Mouse (Mus musculus) cerebral cortex, adult 2 months (tissue): ENCODE measurements around the gene Cenpu.

Source experiments
- WGBS: fragments of 180-500 bp; shearing (Covaris S2); methylation state at CpG from one replicate; pipeline ENCODE4 v1.1.7; 2018; 5-methylcytosine and 5-hydroxymethylcytosine counted together

Cenpu gene

DNA sequence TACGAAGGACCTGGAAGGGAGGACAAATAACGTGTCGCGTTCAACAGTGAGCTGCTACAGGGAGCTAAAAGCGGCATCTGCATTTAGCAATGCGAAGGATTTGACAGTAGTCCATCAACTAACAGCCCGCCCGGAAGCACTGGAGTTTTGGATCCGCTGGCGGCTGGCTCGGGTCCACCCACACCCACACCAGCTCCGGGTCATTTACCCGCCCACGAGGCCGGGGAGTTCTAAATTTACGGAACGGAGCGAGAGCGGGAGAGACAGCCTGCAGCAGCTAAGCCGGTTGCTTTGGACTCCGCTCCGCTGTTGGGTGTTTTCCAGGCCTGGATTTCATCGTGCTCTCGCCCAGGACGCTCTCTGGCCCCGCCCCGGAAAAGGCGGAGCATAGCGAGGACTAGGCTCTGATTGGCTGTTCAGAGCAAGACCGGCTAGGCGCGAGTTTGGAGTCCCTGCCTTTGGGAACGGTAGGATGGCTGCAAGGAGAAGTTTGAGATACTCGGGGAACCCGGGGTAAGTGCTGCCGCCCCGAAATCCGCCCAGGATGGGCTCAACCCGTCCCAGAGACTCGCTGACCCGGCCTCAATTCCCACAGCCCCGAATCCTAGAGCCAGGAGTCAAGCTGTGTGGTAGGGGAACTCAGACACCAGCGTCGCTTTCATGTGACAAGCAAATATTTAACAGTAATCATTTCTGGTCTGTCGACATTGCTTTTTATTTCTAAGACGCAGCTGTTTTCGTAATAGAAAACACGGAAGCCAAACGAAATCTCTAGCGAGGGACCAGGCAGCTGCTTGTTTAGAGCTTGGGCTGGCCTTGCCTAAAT lies at the start of gene Cenpu:
Gene Cenpu, plus strand, starts transcription at position 414 of the 826 bp plus-strand sequence.
- under 1% methylated on average over 50 of the region's 50 CpGs for WGBS

DNA sequence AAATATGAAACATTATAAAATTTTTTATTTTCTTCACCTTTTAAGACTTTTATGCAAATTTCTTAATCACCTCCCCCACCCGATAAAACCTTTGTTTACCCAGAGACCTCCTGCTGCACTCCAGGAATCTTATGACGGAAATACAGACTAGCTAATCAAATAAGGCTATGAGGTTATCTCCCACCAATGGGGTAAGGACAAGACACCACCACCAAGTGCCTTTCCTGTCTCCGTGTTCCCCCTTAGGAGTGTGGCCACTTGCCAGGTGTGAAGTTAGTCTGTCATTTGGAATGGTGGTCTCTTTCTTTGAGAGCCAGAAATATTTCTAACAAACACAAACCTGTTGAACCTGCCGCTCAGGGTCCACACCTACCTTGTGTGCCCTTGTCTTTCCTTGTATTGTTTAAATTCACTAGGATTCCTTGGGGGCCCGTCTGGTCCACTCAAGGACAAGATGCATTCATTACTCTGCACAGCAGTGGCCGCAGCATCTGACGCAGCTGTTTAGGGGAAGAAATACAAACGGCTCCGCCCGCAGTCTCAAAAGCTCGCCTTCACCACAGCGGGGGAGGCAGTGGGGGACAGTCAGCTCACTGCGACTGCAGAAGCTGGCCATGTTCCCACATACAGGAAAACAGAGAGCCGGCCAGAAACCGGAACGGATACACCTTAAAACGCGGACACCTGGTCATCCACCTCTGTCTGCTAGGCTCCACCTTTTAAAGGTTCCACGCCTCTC lies 49.3 kb upstream of the Cenpu start:
- 38% methylated on average over 19 of the region's 19 CpGs for WGBS

DNA sequence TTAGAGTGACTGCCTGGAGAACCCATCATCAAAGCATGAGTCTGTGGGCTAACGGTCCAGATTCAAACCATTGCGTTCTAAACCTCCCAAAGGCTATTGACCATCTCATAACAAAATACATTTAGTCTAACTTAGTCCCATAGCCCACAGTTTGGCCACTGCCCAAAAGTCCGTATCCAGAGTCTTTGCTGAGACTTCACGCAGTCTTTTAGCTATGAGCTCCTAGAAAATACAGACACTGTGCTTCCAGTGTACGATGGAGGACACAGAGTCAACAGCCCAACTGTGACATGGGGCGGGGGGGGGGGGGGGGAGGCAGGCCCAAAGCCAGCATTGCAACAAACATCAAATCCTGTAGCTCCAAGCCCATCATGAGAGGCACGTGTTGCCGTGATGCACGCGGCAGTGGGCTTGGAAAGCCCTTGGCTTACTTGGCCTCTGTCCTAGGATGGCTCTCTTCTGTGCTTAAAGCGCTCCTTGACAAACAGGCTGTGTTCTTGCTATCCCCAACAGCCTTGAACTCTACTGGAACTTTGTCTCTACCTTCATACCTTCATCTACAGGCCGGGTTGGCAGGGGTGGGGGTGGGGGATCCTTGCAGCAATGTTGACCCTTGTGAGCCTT lies 48.6 kb upstream of the Cenpu start:
- 52% methylated on average over 12 of the region's 12 CpGs for WGBS

DNA sequence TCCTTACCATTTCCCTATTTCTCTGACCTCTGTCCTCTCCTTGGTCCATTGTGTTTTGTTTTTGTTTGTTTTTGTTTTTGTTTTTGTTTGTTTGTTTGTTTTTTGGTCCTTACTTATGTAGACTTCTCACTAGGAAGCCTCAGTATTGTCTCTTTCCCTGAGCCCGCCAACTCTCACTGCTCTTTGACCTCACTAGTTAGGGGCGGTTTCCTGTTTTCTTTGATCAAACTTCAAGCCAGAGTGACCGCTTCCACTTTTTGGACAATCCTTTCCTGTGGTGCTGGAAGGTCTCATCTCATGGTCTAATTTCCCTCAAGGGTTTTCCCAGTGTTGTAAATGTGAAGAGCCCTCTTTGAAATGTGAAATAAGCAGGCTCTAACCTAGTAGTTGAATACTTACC lies 47.6 kb upstream of the Cenpu start:
- 76% methylated on average over 3 of the region's 3 CpGs for WGBS

DNA sequence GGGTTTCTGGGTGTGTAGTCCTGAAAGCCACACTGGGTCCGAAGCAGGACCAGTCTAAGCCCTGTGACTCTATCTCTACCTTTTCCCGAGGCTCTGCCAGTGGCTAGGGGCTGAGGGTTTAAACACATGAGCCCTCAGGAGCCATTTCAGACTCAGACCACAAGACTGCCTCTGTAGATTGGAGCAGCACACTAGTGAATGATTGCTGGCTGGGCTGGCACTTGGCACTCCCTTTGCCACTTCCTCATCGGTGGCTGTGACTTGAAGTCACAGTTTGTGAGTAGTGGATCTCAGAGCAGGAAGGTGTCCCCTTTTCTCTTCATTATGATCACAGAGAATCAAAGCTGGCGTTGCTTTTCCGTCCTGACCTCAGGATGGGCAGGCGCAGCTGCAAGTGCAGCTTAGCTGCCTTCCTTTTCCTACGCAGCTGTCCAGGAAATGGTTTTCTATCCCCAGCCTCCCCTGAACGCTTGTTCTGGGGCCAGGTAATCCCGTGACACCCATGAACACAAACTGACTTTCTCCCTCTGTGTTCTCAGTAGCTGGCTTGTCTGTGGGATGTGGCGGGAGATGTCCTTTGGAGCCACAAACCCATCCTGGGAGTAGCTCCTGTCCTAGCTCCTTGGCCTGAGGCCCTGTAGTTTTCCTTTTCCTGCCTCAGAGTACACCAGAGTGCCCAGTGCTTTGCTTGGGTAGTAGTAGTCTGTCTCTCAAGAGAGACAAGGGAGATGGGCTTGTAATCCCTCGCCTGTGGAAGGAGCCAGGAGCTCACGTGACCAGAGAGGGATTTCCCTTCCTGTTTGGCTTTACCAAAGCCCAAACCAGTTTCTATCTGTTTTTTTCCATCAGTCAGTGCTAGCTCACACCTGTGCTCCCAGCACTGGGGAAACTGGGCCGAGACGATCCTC lies 43.1 kb upstream of the Cenpu start:
- 82% methylated on average over 14 of the region's 14 CpGs for WGBS

DNA sequence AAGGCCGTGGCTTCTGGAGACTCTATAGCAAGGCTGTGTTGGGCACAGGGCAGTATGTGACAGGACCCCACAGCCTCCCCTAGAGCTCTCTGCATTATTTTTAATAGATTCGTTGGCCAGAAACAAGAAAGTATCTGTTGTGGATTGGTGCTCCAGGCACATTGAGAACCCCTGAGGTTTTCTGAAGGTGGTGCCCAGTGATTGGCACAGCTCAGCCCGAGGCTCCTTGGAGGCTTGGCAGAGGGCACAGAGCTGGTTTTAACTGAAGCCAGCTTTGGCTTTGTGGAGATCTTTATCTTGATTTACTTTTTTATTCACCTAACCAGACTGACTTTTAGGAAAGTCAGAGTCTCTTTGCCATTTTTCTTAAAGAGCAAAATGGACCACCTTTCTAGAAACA lies 42.4 kb upstream of the Cenpu start:
- WGBS = 66% methylated on average over 3 of the region's 3 CpGs

DNA sequence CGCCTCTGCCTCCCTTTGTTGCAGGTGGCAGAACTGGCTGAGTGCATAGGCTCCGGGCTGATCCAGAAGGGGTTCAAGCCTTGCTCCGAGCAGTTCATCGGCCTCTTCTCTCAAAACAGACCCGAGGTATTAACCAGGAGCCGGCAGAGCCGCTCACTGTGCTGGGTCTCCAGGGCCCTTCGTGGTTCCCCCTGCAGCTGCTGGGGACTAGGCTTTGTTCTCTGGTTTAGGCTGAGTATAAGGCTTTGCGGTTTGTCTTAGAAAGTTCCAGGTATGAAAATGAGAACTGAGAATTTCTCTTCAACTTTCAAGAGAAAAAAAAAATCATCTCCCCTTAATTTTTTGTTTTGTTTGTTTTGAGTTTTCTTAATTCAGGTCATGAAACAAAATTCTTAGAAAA lies 40.5 kb upstream of the Cenpu start:
- 91% methylated on average over 9 of the region's 9 CpGs for WGBS

DNA sequence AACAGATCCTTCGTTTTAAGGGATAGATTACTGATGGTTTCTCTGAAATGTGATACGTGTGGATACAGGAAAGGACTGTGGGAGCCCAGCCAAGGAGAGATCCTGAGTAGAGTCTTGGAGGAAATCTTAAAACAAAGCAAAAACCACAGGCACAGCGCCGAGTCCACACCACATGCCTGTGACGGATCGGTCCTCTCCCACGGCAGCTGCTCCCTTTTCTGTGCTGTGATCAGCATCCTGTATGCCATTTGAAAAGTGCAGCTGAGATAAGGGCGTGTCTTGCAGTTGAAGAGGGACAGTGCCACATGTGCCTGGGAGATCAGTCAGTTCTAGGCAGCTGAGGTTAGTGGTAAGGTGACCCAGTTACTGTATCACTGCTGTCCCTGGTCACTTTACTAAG lies 39.3 kb upstream of the Cenpu start:
- 51% methylated on average over 8 of the region's 8 CpGs for WGBS

DNA sequence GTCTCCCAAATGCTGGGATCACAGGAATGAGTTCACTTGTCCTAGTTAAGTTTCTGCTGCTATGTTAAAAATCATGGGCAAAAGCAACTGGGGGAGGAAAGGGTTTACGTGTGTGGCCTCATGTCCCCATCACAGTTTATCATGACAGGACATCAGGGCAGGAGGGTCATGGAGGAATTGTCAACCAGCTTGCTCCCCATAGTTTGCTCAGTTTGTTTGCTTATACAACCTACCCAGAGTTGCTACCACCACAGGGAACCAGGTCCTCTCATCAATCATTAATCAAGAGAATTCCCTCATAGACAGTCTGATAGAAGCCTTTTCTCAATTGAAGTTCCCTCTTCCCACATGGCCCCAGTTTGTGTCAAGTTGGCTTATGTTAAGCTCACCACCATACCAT lies 37.8 kb upstream of the Cenpu start:
- WGBS = 100% methylated on average over 1 of the region's 1 CpGs

DNA sequence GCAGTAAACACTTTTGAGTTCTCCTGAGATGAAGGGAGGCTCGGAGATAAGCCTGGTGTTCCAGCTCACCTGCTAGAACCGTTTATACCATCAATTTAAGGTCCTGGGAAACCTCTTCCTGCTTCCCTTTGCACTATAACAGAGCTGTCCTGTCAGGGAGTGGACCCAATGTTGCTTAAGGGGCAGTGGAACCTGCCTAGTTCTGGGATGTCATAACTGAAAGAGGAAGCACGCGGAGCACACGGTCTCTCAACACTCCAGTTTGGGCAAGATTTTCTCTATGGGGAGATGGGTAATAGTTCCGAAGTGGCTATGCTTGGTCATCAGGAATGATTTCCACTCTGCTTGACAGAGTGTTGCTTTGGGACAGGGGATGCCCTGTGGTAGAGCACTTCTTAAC lies 31.2 kb upstream of the Cenpu start:
- 88% methylated on average over 6 of the region's 6 CpGs for WGBS

DNA sequence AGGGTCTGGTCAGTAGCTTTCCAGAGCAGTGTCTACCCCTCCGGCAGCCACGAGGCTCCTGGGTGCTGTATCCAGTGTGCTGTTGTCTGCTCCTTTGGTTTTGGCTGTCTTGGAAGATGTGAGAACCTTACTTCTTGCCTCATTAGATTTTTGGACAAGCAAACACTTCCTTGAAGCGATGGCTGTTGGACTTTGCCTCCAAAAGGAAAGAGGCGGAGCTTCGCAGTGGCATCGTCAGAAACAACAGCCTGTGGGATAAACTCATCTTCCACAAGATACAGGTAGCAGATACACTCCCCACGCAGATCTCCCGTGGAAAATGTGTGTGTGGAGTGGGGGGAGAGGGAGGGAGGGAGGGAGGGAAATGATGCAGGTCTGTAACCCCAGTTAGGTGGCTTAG lies 25.7 kb upstream of the Cenpu start:
- WGBS = 92% methylated on average over 8 of the region's 8 CpGs

DNA sequence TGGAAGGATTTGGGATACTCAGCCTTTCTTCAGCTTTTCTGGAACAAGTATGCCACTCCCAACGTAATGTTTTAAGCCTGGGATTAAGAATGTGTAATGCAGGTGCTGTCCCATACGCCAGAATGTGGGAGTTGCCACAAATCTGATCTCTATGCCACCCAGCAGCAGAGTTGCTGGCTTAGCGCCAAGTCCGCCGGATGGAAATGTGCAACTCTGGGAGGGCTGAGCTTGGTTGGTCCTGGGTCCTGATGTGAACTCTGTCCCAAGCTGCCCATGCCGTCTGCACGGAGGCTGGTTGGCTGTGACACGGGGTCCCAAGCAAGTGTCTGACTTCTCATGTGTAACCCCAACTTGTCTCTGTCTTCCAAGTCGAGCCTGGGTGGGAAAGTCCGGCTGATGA lies 25.0 kb upstream of the Cenpu start:
- WGBS = 54% methylated on average over 10 of the region's 10 CpGs

DNA sequence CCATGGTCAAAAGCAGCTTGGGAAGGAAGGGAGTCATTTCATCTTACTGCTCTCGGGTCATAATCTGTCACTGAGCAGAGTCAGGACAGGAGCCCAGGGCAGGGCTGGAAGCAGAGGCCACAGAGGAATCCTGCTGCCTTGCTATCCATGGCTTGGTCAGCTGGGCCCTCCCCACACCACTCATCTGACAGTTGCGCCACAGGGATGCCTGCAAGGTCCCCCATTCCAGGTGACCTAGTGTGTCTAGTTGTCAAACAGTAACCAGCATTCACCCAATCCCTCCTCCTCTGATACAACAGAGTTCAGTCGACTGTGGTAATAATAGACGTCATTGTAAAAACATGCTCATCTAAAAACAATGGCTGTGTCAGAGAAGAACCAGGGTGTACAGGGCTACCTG lies 22.3 kb upstream of the Cenpu start:
- 79% methylated on average over 4 of the region's 4 CpGs for WGBS

DNA sequence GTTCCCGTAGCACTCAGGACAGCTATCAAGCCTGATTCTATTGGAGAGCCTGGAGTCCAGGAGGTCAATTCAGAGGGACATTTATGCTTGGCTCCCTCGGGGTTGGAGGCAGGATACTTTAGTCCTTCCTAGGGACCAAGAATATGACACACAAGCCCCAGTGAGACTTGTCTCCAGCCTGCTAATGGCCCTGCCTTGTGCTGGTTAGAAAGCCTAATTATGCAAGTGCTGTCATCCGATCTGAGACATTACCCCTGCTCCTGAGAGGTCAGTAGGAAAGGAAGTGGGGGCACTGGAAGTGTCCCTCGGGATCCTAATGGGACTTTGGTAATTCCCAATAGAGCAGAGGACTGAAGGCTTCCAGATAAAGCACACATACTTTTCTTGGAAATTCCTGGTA lies 21.3 kb upstream of the Cenpu start:
- 69% methylated on average over 4 of the region's 4 CpGs for WGBS

DNA sequence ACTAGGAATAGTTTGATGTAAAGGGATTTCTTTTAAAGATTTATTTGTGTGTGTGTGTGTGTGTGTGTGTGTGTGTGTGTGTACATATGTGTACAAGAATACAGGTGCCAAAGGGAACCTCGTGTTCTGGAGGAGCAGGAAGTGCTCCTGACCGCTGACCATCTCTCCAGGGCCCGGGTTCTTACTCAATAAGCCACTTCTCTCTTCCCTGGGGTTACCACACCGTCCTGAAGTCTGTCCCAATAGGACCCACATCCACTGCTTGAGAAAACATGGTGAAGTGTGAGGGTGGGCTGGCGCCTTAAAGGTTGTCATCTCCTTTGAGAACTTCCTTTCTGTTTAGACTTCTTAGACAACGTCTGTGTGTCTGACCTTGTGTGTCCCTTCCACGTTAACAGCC lies 17.9 kb upstream of the Cenpu start:
- WGBS = 89% methylated on average over 7 of the region's 7 CpGs

DNA sequence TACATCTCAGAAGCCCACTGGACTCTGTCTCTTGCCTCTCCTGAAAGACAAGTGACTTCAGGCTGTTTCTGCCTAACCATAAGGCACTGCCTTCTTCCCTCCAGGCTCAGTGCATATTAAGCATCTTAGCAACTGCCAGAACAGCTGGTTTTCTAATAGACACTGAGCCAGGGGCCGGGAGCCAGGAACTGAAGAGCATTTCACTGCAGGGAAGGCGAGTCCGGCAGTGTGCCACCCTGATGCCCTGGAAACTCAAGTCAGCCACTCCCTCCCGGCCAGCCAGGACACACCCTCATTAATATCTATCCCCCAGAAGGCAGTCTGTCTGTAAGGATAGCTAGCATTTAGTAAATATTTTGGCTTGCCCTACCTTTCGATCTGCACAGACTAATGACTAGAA lies 12.1 kb upstream of the Cenpu start:
- WGBS = 44% methylated on average over 5 of the region's 5 CpGs

DNA sequence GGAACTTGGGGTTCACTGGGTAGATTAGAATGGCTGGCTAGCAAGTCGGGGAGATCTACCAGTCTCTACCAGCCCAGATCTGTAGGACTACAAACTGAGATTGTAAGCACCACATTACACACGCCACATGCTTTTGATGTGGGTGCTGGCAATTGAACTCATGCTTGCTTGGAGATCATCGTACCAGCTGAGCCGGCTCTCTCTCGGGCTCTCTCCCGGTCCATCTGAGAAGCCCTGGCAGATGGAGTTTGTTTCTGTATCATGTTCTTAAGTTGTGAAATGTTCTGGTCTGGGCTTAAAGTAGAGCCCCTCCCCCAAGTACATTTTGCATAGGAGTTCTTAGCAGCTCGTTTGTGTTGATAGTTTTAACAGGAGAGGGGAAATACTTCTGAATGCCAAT lies 8.6 kb upstream of the Cenpu start:
- 44% methylated on average over 7 of the region's 7 CpGs for WGBS

DNA sequence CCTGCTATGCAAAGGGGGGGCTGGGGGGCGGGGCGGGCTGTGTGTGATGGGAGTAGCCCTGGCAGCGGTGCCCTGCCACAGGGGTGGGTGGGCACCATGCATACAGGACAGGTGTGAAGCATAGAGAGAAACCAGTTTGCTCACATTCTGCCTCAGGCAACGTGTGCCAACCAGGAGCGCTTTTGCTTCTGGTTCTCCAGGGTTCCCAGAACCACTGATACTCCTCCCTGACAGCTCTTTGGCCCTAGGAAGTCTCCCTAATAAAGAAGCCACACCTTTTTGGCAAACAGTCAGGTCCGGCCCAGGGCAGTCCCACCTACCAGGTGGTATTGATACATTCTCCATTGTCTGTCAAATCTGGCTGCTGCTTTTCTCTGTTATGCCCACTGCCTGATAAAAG lies 8.2 kb upstream of the Cenpu start:
- WGBS = 58% methylated on average over 6 of the region's 6 CpGs

DNA sequence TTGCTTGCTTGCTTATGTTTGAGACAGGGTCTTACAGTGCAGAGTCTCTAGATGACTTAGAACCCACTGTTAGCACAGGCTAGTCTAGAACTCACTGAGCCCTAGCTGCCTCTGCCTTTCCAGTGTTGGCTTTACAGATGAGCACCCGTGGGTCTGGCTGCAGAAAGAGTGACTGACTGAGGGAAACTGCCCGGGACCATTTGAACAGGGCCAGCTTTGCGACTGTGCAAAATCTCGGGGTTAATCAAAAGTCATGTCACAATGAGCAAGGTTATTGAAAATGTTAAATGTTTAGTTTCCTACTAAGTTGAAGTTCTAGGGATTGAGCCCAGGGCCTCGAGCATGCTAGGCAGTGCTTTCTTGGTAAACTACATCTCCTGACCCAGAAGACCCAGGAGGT lies 6.0 kb upstream of the Cenpu start:
- 88% methylated on average over 5 of the region's 5 CpGs for WGBS

DNA sequence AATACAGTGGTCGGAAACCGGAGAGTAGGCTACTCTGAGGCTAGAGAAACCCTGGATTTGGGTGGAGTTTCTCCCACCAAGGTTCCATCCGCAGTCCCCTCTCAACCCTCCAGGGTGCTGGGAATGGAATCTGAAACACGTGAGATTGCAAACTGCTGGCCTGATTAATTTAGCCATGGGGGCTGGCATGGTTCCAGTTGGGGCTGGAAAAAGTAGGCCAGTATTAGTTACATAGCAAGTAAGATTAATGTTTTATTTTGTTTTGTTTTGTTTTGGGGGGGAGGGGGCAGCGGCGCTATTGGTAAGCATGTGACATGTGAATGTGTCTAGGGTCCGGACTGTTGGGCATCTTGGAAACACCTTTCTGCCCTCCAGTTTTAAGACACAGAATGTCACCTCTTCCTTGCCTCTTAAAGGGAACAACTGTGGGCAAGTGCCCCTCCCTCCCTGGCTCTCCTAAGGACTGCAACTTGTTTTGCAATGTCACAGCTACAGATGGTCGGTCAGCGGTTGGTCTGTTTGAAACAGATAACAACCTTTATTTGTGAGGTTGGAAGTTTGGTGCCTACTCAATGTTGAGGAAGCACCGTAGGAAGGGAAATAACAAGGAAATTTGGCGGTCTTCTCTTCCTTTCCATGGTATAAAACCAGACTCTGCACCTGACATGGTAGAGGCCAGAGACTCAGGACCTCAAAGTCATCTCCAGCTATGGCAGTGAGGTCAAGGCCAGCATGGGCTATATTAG lies 5.2 kb upstream of the Cenpu start:
- WGBS = 73% methylated on average over 11 of the region's 11 CpGs

DNA sequence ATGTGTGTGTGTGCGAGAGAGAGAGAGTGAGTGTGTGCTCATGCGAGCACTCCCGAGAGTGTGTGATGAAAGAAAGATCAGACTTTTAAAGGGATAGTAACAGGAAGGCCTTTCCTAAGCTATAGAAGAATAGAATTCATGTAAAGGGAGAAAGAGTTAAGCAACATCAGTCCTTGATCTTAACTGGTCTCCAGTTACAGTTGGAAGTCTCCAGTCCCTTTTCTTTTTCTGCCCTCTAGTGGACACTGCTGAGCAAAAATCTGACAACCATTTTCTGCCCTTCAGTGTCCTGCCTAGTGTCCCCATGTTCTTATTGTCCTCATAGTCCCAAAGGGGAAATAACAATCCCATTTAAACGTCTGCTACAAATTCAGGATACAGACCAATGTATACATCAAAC lies 4.6 kb upstream of the Cenpu start:
- WGBS = 55% methylated on average over 4 of the region's 4 CpGs
